Mouse (Mus musculus): Measurements from ENCODE around the gene Zfp950.
"Not testable (repeated sequence)": the region's sequence is repeated elsewhere in the genome, so short reads cannot be mapped to it uniquely, and the experiment has no call there.

The Zfp950 gene

DNA sequence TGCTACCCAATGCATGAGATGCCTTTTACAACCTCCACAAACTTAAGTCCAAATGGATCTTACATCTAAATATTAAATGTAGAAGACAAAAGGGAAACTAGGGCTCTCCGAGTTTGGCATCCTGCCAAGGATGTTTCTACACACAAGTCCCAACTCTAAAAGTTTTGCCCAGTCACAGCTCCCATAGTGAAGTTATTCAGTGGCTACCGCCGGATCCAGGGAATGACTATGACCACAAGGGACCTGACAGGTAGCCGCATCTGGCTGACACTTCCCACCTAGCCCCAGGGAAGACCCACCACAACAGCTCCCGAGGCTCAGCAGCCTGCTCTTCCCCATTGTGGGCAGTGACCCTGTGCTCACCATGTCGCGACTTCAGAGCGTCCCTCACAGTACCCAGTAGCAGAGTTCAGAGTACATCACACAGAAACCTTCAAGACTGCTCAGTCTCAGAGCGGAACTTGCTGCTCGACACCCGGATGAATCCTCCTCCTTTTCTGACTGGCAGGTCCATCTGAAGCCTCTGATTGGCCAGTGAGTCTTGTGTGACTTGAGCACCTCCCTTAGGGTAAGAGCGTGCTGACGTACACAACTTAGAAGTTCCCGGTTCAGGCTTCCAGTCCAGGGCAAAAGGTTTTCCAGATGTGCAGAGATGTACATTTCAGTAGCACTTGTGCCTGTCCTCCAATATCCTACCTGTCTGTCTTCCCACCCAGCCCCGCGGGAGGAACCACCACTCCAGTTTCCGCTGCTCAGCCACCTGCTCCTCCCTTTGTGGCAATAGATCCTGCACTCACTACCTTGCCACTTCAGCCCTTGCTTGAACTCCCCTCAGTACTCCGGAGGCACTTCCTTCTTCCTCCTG lies at the start of gene Zfp950:
Gene Zfp950, minus strand, starts transcription at position 499 of the 865 bp plus-strand sequence.
- DNase-seq (ENCODE audit: low spot score in 2 of 2), result peak; percentile 79 to 85

DNA sequence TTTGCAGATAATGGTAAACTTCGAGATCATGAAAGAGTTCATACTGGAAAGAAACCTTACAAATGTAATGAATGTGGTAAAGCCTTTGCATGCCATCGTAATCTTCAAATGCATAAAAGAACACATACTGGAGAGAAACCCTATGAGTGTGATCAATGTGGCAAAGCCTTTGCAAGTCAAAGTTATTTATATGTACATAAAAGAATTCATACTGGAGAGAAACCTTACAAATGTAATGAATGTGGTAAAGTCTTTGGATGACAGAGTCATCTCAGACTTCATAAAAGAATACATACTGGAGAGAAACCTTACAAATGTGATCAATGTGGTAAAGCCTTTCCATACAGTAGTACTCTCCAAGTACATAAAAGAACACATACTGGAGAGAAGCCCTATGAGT lies 43.0 kb upstream of the Zfp950 start, which contains the start of gene Gm6020:
Gene Gm6020, plus strand, starts transcription at position 301 of the 400 bp plus-strand sequence.
- DNase-seq (ENCODE audit: low spot score in 2 of 2), result not testable (repeated sequence)

DNA sequence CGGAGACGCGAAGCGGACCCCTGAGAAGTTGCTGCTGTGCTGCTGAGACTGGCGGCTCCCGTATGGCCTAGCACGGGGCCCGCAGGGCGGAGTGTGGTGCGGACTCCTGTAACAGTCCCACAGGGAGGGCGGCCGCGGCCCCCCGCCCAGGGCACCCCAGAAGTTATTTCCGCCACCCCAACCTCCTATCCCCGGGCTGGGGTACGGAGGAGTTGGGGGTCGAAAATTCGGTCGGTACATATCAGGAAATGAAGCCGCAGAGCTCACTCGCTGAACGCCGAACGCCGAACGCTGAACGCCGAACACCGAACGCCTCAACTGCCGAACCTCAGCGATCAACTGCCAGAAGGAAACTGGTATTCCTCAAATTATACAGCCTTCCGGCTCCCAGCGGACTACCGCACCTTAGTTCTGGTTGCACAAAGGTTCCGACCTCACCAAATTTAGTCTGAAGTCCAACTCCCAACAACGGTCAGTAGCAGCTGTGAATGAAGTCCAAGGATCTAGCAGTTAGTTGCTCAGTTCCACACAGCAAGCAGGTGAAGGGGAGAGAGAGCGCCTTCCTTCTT lies 35.2 kb upstream of the Zfp950 start, which contains the start of gene Gm7102:
Gene Gm7102, minus strand, starts transcription at position 554 of the 569 bp plus-strand sequence.
- no peak for DNase-seq (ENCODE audit: low spot score in 2 of 2)

DNA sequence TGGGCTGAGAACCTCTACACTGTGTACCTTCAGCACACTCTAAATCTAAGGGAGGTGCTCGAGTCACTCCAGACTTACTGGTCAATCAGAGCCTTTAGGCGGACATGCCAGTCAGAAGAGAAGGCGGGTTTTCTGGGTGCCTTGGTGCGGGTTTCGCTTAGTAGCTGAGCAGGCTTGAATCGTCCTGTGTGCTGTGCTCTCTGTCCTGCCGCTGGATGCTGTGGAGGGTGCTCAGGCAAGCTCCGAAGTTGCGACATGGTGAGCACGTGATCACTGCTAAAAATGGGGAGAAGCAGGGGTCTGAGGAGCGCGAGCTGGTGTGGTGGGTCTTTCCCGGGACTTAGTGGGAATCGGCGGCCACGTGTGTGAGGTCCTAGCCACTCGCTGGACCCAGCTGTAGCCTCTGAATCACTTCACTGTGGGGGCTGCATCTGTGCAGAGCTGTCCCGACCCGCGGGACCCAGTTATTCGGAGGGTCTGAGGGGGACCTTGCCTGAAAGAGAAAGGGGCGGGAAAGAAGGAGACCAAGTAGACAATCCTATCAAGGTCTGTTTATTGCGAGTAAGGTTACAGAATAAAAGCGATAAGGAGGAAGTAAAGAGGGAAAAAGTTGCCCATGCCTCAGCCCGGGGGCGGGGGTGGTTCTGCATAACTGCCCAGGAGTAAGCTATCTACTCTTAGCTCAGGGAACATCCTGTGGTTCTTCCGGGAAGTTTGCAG lies 11.2 kb upstream of the Zfp950 start:
- peak; percentile 16 to 59 for DNase-seq (ENCODE audit: low spot score in 2 of 2)

DNA sequence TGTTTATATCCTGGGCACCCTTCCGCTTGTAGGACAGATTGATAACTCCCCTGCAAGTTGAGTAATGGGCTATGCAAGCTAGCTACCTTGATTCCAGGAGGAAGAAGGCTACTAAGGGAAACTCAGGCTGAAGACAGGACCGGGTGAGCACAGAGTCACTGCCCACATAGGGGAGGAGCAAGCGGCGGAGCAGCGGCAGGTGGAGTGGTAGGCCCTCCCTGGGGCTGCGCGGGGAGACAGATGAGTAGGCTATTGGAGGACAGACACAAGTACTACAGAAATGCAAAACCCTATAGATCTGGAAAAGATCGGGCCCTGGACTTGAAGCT lies 10.7 kb upstream of the Zfp950 start:
- peak; percentile 25 to 61 for DNase-seq (ENCODE audit: low spot score in 2 of 2)

DNA sequence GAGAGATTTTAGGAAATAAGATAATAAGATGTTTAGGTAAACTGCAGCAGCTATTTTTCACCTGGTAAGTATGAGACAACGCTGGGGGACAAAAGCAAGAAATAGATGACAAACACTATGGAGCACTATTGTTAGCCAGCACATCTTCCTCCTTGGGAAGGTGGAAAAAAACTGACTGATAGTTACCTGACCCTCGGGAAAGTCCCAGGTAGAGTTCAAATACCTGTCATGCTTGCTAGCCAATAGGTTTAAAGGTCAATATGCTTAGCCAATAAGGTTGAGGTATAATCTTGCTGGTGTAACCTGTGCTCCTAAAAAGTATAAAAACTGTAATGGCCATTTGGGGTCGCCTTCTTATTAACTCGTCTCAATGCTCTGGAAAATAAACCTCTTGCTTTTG lies 659 bp upstream of the Zfp950 start:
- DNase-seq (ENCODE audit: low spot score in 2 of 2), result no peak

DNA sequence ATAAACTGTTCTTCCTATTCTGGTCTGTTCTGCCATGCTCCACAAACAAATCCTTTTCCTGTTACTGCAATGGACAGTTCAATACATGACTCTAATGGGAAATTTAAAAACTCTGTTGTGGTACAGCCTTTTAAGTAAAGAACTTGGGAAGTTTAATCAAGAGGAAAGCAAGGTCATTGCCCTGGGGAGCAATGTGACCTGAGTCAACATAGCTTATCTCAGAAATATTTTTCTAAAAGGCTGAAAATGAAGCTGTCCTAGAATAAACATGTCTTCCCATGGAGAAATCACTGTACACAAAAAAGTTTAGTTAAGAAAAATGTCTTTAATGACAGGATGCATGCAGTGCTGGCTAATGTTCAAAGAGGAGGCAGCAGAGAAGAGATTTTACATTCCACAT lies 2.0 kb downstream of the Zfp950 start:
- DNase-seq (ENCODE audit: low spot score in 2 of 2), result no peak

DNA sequence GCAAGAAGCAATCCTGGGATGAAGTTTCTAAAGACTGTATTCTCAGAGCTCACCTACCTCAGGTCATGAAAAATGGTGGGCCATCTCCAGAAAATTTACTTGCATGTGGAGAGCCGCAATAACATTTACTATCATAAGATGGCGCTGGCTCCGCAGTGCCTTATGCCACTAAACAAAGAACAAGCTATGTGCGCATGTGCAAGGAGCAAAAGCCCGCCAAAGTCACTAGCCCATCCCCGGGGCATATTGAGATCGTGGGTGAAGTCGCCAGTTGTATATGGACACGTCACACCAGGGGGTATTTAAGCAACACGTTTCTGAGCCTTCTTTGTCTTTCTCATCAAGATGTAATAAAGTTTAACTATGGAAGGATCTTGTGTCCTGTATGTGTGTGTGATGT lies 9.5 kb downstream of the Zfp950 start:
- DNase-seq (ENCODE audit: low spot score in 2 of 2), result no peak

DNA sequence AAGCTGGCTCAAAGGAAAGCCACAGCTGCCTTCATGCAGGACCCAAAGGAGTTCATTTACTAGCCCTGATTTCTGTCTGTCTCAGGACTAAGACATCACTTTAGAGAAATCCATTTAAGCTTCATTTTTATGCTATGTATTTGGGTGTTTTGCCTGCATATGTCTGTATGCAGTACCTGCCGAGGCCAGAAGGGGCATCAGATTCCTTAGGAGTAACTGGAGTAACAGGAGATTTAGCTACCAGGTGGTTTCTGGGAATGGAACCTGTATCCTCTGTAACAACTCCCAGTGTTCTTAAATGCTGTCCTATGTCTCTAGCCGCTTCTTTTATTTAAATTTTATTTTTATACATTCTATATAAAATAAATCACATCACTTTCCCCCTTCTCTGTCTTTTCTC lies 30.5 kb downstream of the Zfp950 start:
- no peak for DNase-seq (ENCODE audit: low spot score in 2 of 2)

DNA sequence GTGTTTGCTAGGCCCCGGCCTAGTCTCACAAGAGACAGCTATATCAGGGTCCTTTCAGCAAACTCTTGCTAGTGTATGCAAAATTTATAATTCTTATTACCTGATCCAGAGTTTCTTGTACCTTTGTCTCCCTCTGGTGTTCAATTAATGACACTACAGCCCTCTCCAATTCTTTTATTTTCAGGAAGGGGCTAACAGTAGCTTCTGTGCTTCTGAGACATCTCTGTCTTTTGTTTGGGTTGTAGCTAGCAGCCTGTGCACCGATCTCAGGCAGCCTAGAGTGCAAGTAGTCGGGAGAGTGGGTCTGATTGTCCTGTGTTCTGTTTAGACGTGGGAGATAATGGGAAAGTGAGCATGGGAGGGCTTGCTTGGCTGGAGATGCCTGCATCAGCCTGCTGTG lies 42.9 kb downstream of the Zfp950 start:
- no peak for DNase-seq (ENCODE audit: low spot score in 2 of 2)

DNA sequence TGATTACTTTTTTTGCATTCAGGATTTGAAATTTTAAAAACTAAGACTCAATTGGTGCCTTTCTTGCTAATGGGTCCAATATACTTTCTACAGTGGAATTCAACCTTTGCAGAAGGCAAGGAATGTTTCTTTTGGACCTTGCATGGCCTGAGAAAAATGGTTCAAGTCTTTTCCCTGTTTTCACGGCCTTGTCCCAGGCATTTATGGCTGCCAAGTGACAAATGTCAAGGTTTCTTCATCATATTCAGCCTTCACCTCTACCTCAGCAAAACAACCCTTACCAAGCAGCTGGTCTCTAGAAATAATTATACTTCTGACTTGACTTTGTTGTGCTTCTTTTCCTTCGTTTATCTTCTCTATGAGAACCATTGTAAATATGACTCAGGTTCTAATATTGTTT lies 43.9 kb downstream of the Zfp950 start:
- DNase-seq (ENCODE audit: low spot score in 2 of 2), result no peak

DNA sequence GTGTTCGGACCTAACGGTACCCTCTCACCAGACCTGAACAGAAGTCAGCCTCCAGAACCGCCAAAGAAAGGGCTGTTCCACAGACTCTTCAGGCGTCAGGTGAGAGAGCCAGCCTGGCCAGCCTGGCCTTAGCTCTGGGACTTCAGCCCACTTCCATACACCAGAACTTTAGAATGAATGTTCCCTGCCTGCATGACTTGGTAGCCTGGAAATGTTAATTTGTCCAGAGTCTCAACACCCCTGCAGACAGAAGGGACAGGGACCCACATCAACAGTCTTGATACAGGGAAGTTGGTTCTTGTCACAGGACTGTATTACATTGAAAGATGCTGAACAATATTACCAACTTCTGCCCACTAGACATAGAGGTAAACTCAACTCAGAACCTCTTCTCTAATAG lies 50.1 kb downstream of the Zfp950 start:
- no peak for DNase-seq (ENCODE audit: low spot score in 2 of 2)

DNA sequence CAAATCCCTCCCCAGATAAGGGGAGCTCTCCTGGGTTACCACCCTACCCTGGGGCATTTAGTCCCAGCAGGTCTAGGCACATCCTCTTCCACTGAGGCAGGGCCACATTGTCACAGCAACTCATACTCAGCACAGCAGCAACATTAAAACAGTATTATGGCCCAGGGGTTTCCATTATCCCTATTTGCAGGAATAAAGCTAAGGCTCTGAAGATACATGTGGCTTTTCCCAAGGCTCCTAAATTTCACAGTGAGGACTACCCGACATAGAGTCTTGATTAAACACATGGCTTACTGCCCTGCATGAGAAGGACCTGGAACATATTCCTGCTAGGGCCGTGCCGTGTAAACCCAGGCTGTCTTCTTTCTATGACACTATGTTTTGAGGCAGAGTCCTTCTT lies 51.6 kb downstream of the Zfp950 start:
- no peak for DNase-seq (ENCODE audit: low spot score in 2 of 2)

DNA sequence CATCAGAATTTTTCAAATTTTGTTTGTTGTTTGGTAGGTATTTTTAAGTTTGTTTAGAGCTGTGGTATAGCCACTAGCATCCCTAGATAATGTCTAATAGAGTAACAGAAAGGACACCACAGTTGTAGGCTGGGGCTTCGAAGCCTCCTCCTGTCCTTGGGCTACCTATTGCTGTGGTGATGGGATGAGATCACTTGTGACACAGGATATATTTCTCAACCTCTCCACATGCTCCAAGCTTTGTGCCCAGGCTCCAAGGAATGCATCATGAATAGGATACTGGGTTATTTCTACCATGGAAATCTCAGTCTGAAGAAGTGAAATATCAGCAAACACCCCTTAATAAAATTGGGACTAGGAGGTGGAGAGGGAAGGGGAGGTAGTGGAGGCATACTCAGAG lies 52.9 kb downstream of the Zfp950 start:
- DNase-seq (ENCODE audit: low spot score in 2 of 2), result no peak

DNA sequence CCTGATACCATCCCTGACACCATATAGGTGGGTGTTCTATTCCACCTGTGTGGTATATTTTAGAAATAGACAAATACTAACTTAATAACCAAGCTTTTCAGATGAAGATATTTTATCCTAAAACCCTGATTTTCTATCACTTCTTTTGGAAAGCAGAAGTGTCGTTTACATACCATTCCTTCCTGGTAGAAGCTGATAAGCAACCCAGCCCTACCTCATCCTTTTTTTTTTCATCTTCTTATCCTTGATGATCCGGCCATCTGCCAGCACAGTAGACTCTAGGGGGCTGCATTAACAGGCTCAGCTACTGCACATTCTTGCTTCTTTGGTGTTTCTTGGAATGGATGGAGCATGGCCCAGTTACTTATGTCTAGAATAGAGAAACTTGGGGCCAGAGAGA lies 55.4 kb downstream of the Zfp950 start:
- no peak for DNase-seq (ENCODE audit: low spot score in 2 of 2)

DNA sequence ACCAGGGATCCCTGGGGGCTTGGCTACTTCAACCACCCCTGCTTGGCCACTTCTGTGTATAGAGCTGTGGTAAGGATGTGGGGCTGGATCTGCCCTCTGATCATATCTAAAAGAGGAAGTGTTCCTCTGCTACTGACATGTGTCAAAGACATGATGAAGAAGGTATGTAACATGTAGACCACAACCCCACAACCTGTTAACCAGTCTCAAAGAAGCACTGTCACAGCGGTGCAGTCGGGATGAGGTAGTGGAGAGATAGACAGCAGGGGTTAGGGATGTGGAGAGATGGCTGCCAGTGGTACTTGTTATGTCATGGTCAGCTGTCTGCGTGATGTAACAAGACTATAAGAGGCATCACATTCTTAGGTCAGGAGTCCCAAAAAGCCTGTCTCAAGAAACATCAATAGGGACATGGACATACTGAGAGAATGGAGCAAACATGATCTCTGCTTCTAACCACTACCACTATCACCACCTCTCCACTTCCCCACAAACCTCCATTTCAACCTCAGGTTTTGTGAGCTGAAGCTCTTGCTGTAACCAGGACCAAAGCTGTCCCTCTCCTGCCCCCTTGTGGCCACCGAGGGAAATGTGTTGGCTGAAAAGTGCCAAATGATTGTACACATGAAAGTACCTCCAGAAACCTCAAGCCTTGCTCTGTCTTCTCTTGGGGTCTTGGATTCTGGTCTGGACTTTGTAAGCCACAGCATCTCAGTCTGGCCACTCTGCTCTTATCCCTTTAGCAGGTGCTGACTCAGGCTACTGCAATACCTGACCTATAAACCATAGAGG lies 56.3 kb downstream of the Zfp950 start:
- peak; percentile 86 to 94 for DNase-seq (ENCODE audit: low spot score in 2 of 2)

DNA sequence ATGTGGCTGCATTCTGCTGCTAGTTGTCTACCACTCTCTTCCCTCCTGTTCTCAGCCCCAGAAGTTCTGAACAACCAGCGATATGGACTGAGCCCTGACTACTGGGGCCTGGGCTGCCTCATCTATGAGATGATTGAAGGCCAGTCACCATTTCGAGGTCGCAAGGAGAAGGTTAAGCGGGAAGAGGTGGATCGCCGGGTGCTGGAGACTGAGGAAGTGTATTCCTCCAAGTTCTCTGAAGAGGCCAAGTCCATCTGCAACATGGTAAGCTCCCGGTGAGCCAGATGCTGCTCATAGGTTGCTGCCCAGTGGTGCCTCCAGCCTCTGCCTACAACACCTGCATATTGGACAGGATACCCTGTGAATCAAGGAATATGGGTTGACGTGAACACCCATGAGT lies 57.6 kb downstream of the Zfp950 start:
- no peak for DNase-seq (ENCODE audit: low spot score in 2 of 2)

DNA sequence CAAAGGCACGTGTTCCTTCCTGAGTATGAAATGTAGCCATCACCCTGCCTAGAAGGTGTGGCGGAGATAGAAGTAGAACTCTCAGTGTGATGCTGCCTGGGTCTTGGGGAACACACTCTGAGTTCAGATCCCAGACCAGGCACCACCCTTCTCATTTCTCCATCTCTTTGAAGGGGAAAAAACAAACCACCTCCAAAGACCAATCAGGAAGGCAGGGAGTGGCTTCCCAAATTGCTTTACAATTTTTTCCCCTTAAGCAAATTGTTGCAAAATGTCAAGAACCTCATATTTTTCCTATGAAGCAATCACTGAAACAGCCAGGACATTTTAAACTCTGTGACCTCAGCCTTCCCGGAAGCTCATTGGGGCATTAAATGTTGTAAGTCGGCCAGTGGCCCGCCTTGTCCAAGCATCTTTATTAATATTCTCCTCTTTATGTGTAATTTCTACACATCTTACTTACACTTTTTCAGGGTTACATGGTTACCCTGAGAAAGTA lies 60.3 kb downstream of the Zfp950 start:
- DNase-seq (ENCODE audit: low spot score in 2 of 2), result no peak

DNA sequence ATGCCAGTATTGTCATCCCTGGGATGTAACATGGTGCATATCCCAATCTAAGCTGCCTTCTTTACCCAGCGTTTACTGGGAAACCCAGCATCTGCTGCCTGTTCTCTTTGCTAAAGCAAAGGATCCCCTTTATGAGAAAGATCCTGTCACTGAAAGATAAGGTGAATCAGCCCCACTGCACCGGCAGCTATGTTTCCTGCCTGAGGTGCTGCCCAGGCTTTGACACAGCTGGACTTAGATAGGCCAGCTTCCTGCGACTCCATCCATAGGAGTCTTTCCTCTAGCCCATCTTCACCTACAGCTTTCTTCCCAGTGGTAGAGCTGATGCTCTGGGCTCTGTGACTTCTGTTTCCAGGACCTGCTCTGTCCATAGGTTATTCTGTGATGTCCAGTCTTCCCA lies 62.0 kb downstream of the Zfp950 start:
- DNase-seq (ENCODE audit: low spot score in 2 of 2), result no peak

DNA sequence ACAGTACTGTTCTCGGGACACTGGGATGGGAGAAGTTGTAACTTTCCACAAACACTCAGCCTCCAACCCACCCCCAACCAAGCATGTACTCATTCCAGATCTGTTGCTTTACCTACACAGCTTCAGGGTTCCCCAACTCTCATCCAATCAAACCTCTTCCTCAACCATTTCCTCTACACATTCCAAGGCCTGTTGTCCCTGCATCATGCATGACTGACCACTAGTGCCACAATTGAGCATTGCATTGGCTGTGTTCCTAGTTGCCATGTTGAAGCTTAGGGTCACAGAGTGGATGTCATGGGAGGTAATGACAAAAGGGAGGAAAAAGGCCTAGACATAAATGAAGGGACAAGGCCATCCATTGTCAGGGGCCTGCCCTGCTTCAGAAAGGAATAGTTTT lies 75.6 kb downstream of the Zfp950 start:
- no peak for DNase-seq (ENCODE audit: low spot score in 2 of 2)

DNA sequence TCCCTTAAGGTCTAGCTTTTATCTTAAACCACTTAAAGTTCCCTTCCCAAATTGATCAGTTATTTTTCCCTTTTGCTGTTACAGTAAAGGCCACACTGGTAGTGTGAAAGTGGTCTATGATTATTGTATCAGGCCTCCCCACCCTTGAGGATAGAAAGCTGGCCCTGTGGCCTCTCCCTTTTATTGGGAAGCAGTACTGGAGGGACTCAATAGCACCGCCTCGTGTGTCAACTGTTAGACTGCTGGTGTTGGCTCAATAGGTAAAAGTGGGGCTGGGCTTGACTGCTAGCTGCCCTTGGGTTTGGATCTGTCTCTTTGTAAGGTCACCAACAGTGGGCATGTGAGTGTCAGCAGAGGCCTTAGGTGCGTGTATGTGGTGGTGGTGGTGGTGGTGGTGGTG lies 76.3 kb downstream of the Zfp950 start:
- DNase-seq (ENCODE audit: low spot score in 2 of 2), result no peak

DNA sequence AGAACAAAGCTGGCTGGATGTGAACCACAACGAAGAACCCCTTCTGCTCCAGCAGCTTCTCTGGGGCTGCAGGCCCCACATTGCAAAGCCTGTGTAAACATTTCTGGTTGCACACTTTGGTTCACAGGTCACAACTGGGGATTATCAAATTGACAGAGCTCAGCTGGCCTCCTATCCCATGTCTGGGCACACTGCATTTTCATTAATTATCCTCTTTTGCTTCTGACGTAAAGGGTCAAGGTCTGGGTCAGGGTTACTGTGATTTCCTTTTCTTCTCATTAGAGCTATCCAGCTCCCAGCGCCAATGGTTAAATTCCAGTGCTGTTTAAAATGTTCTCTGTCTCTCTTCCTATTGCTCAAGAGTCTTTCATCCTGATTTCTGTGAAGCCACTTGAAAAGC lies 83.1 kb downstream of the Zfp950 start:
- no peak for DNase-seq (ENCODE audit: low spot score in 2 of 2)

All from spleen, postnatal 4 days (tissue).